Mouse (Mus musculus): ENCODE measurements around the gene Olfr771.
"Not testable (repeated sequence)": the region's sequence is repeated elsewhere in the genome, so short reads cannot be mapped to it uniquely, and the experiment has no call there.

Gene Olfr771

DNA sequence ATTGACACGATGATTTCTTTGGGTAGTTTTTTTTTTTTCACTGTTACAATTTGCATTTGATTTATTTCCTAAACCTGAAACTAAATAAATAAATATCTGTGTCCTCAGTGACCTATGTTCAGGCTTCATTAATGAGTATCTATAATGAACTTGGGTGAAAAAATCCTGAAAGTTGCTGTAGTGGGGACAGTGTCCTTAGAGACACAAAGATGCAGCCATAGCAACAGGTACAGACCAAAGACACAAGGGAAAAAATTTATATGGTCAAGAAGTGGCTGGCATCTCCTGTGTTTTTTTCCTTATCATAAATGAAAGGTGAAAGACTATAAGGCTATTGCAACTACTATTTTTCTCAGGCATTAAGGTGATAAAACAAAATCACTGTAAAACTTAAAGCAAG lies at the start of gene Olfr771:
Gene Olfr771 (minus strand): TSS at position 101 of the 400 bp plus-strand sequence.
- DNase-seq (ENCODE audit: low spot score): no peak

DNA sequence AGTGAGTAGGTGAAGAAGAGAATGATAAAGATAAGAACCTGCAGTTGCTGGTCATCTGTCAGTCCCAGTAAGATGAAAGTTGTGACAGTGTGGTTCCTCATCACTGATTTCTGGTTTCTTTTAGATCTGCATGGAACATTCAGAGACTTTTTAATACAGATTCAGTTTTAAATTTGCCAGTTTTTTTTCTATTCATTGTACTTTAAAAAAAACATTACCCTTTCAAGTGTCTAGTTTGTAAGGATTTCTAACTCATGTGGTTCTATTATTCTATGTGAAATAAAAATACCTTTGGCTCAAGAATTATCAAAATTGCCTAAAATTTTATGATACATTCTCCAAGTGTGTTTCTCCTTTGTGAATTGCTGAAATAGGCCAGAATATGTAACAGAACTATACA lies 22.8 kb upstream of the Olfr771 start, which contains the start of gene Olfr773:
Gene Olfr773 (minus strand): TSS at position 101 of the 400 bp plus-strand sequence.
- not testable (repeated sequence) for DNase-seq (ENCODE audit: low spot score)

GRCm38 (mm10) chr10:129177821-129178220 lies 13.3 kb upstream of the Olfr771 start, which contains the start of gene Olfr772:
Gene Olfr772 (minus strand): TSS chr10:129177921.
- not testable (repeated sequence) for DNase-seq (ENCODE audit: low spot score)

DNA sequence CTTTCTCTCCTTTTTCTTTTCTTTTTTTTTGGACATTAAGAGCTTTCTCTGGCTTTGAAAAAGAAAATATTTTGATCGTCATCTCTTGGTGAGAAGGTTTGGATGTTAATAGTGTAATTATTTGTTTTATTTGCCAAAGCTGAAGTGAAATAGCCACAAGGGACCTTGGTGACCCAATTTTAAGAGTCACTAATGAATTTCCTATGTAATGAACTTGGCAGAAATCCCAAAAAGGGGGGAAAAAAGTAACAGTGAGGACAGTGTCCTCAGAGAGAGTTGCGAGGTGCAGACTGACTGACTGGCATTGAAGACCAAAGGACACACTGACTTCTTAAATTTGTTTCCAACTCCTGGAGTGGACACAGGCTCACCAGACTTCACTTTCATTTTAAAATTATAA lies 25.7 kb downstream of the Olfr771 start, which contains the start of gene Olfr770:
Gene Olfr770 (minus strand): TSS at position 101 of the 400 bp plus-strand sequence.
- no peak for DNase-seq (ENCODE audit: low spot score)

- no peak for DNase-seq (ENCODE audit: low spot score)
Observed at GRCm38 (mm10) chr10:129117761-129118160, 46.8 kb downstream of the Olfr771 start, which contains the start of gene Olfr769. Gene Olfr769 (minus strand): TSS chr10:129117861.

DNA sequence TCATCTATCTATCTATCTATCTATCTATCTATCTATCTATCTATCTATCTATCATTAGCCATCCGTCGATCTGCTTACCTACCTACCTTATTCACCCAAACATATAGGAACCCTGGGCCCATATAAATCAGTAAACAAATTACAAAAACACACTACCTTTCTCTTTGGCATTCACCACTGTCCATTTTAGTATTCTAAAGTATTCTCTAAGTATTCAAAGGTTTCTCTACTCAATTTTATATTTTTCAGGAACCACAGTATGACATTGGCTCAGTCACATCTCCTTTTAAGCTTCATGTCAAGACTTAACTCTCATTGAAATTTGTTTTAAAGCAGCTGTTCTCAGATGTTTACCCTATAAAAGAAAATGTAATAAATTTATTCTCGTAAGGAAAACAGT lies 49.4 kb downstream of the Olfr771 start:
- peak; percentile 26 for DNase-seq (ENCODE audit: low spot score)

Measured in MN1 (cell line).